Mouse (Mus musculus) WW6 (cell line): ENCODE data around the gene Ostn.
"Not testable (repeated sequence)": the region's sequence is repeated elsewhere in the genome, so short reads cannot be mapped to it uniquely, and the experiment has no call there.

Source experiments
- DNase-seq: peaks from one replicate; pipeline ENCODE4 v3.0.0-alpha.2; 2013; ENCODE audit warnings: low read depth, low spot score

Gene Ostn

GRCm38 (mm10) chr16:27307189-27307588, at the start of gene Ostn:
Gene Ostn (plus strand): TSS chr16:27307489.
- DNase-seq, result not testable (repeated sequence)

- no peak for DNase-seq
Observed at GRCm38 (mm10) chr16:27268748-27269147, 38.5 kb upstream of the Ostn start.

GRCm38 (mm10) chr16:27287410-27287809, 19.9 kb upstream of the Ostn start:
- no peak for DNase-seq

GRCm38 (mm10) chr16:27296508-27296907, 10.8 kb upstream of the Ostn start:
- DNase-seq, result no peak

- no peak for DNase-seq
Observed at GRCm38 (mm10) chr16:27296929-27297328, 10.4 kb upstream of the Ostn start.

- DNase-seq, result no peak
Observed at GRCm38 (mm10) chr16:27319099-27319498, 11.8 kb downstream of the Ostn start.

- no peak for DNase-seq
Observed at GRCm38 (mm10) chr16:27322047-27322446, 14.8 kb downstream of the Ostn start.

- DNase-seq, result no peak
Observed at GRCm38 (mm10) chr16:27326463-27326862, 19.2 kb downstream of the Ostn start.

- DNase-seq, result no peak
Observed at GRCm38 (mm10) chr16:27347521-27347920, 40.2 kb downstream of the Ostn start.

GRCm38 (mm10) chr16:27348359-27348758, 41.1 kb downstream of the Ostn start:
- DNase-seq, result no peak

GRCm38 (mm10) chr16:27349235-27349634, 41.9 kb downstream of the Ostn start:
- DNase-seq, result no peak

GRCm38 (mm10) chr16:27349878-27350532, 42.7 kb downstream of the Ostn start:
- no peak for DNase-seq

- DNase-seq, result no peak
Observed at GRCm38 (mm10) chr16:27354464-27354863, 47.2 kb downstream of the Ostn start.

GRCm38 (mm10) chr16:27360059-27360458, 52.8 kb downstream of the Ostn start:
- no peak for DNase-seq

GRCm38 (mm10) chr16:27370191-27370590, 62.9 kb downstream of the Ostn start, which contains the start of gene Uts2b:
Gene Uts2b (minus strand): TSS chr16:27370239.
- DNase-seq, result no peak

- DNase-seq, result no peak
Observed at GRCm38 (mm10) chr16:27370700-27371099, 63.4 kb downstream of the Ostn start.

- no peak for DNase-seq
Observed at GRCm38 (mm10) chr16:27374139-27374538, 66.8 kb downstream of the Ostn start.

- no peak for DNase-seq
Observed at GRCm38 (mm10) chr16:27375318-27375717, 68.0 kb downstream of the Ostn start.

GRCm38 (mm10) chr16:27376556-27376955, 69.3 kb downstream of the Ostn start:
- DNase-seq, result no peak

GRCm38 (mm10) chr16:27382217-27382616, 74.9 kb downstream of the Ostn start:
- DNase-seq, result no peak

- no peak for DNase-seq
Observed at GRCm38 (mm10) chr16:27384893-27385603, 77.8 kb downstream of the Ostn start.

- no peak for DNase-seq
Observed at GRCm38 (mm10) chr16:27385649-27386048, 78.4 kb downstream of the Ostn start.

GRCm38 (mm10) chr16:27386850-27387407, 79.6 kb downstream of the Ostn start:
- DNase-seq, result no peak
